Mouse (Mus musculus): ENCODE measurements at regions not wholly inside any gene's neighbourhood (a gene's known extent, or its start where the extent isn't known, plus 50 kb on each side); places are given as distances from the start of the nearest gene placed in this dataset.

DNA sequence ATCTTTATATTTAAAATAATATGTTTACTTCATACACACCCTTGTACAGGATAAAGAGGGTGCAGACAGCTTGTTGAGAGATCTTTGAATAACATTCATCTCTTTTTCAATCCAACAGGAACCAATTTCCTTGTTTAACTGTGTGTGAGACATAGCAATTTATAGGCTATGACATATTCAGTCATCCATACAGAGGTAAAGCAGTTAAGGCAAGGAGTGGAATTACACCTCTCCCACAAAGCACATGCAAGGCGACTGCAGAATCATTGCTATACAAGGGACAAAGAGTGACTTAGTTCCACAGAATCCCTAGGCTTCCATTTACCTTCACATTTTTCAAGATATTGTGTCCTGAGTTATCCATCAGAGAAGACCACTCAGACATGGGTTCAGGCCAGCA, 959.0 kb downstream of the Slc22a22 start:
- H3K4me3 ChIP-seq (replicated peaks in 1 of 3; ENCODE audit: low read depth in 2 of 3, low read length in 2 of 3, poor library complexity in 1 of 3): no peak overlapping the region
- no peaks in the 10 kb centered on the region for H3K9me3 ChIP-seq (replicated peaks; ENCODE audit: low read length)
- H3K27me3 ChIP-seq (replicated peaks): no peaks in the 10 kb centered on the region
- no peaks in the 10 kb centered on the region for H3K79me2 ChIP-seq (replicated peaks; ENCODE audit: control insufficient read depth, extremely low read depth, insufficient read depth, poor library complexity, severe bottlenecking)
- H3K4me2 ChIP-seq (ENCODE audit: insufficient read depth, low read depth, poor library complexity, severe bottlenecking): no peak overlapping the region
- no peak for TF ChIP-seq UBTF (IDR thresholded peaks at IDR 0.05; ENCODE audit: low read depth, low read length)
- TF ChIP-seq ETS1 (conservative IDR thresholded peaks at IDR 0.05; ENCODE audit: low read depth, low read length): no peak
- TF ChIP-seq EP300 (IDR thresholded peaks at IDR 0.05; ENCODE audit: low read length): no peak
- TF ChIP-seq CHD1 (IDR thresholded peaks at IDR 0.05; ENCODE audit: low read depth, low read length): no peak
- TF ChIP-seq POLR2A (IDR thresholded peaks at IDR 0.05; ENCODE audit: low read depth, low read length): no peak
- TF ChIP-seq USF1 (IDR thresholded peaks at IDR 0.05; ENCODE audit: low read depth, low read length): no peak
- no peak for TF ChIP-seq JUN (IDR thresholded peaks at IDR 0.05; ENCODE audit: insufficient read depth, low read depth, low read length)
- no peak for TF ChIP-seq SIN3A (IDR thresholded peaks at IDR 0.05; ENCODE audit: low read length)
- TF ChIP-seq POLR2AphosphoS2 (IDR thresholded peaks at IDR 0.05; ENCODE audit: low read depth, low read length): no peak
- no peak for TF ChIP-seq ZNF384 (IDR thresholded peaks at IDR 0.05; ENCODE audit: low read depth, low read length)
- H3K36me3 ChIP-seq (replicated peaks in 1 of 2; ENCODE audit: control insufficient read depth in 1 of 2, insufficient read depth in 1 of 2, low read length in 1 of 2): no peaks in the 10 kb centered on the region
- dilution Hi-C loops (cut with MboI; ENCODE audit: extremely low pct_ligation_motif_present, extremely low pct_unique_long_range_greater_than_20kb, low sequenced_read_pairs): no loop called here
- H3K9ac ChIP-seq (ENCODE audit: insufficient read depth, low read depth): no peak overlapping the region
- in situ Hi-C loops (cut with MboI; ENCODE audit: low pct_ligation_motif_present, low pct_unique_long_range_greater_than_20kb, low sequenced_read_pairs): no loop called here
- DNase-seq (ENCODE audit: extremely low read depth): no peak
- H3K4me1 ChIP-seq (ENCODE audit: control insufficient read depth in 1 of 2, insufficient read depth in 2 of 2): no peaks in the 10 kb centered on the region
- H3K27ac ChIP-seq (ENCODE audit: insufficient read depth, low read depth): no peak overlapping the region

DNA sequence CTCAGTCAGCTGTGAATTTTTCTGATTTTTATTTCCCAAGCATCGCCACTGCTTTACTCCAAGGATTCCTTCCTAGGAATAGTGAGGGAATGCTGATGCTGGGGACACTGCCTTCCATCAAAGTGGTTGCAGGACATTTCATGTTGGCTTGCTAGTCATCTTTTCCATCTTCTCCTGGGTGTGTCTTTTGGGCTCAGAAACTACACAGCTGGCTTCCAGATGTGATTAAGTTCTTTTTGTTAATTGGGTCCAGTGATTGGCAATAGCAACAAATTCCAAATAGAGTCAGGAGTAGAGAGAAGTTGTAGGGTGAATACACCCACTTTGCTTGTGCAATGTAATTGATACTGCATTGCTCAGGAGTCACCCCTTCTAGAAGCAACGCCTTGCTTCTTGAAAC, 961.3 kb downstream of the Slc22a22 start:
- H3K4me1 ChIP-seq (ENCODE audit: control insufficient read depth in 1 of 2, insufficient read depth in 2 of 2): no peaks in the 10 kb centered on the region
- H3K9me3 ChIP-seq (replicated peaks; ENCODE audit: low read length): no peaks in the 10 kb centered on the region
- H3K4me2 ChIP-seq (ENCODE audit: insufficient read depth, low read depth, poor library complexity, severe bottlenecking): no peak overlapping the region
- in situ Hi-C loops (cut with MboI; ENCODE audit: low pct_ligation_motif_present, low pct_unique_long_range_greater_than_20kb, low sequenced_read_pairs) (no loop called here), dilution Hi-C loops (cut with MboI; ENCODE audit: extremely low pct_ligation_motif_present, extremely low pct_unique_long_range_greater_than_20kb, low sequenced_read_pairs) (no loop called here)
- no peaks in the 10 kb centered on the region for H3K36me3 ChIP-seq (replicated peaks in 1 of 2; ENCODE audit: control insufficient read depth in 1 of 2, insufficient read depth in 1 of 2, low read length in 1 of 2)
- TF ChIP-seq GABPA (IDR thresholded peaks at IDR 0.05; ENCODE audit: insufficient replicate concordance, low read depth, low read length) (no peak), ZMIZ1 (IDR thresholded peaks at IDR 0.05; ENCODE audit: low read depth, low read length) (no peak), ELF1 (IDR thresholded peaks at IDR 0.05; ENCODE audit: low read depth, low read length) (no peak), ZKSCAN1 (IDR thresholded peaks at IDR 0.05; ENCODE audit: borderline replicate concordance, low read depth, low read length) (no peak), RAD21 (IDR thresholded peaks at IDR 0.05; ENCODE audit: low read depth, low read length) (no peak), MAZ (IDR thresholded peaks at IDR 0.05; ENCODE audit: low read depth, low read length) (no peak), IRF4 (IDR thresholded peaks at IDR 0.05; ENCODE audit: low read depth, low read length) (no peak), POLR2A (IDR thresholded peaks at IDR 0.05; ENCODE audit: low read depth, low read length) (no peak), SMC3 (IDR thresholded peaks at IDR 0.05; ENCODE audit: low read depth, low read length) (no peak), NELFE (IDR thresholded peaks at IDR 0.05; ENCODE audit: low read depth, low read length) (no peak), USF1 (IDR thresholded peaks at IDR 0.05; ENCODE audit: low read depth, low read length) (no peak), BHLHE40 (IDR thresholded peaks at IDR 0.05; ENCODE audit: low read depth, low read length) (no peak), ZNF384 (IDR thresholded peaks at IDR 0.05; ENCODE audit: low read depth, low read length) (no peak), MAX (IDR thresholded peaks at IDR 0.05; ENCODE audit: low read length) (no peak), MAFK (IDR thresholded peaks at IDR 0.05; ENCODE audit: insufficient replicate concordance, low read length) (no peak), PAX5 (IDR thresholded peaks at IDR 0.05; ENCODE audit: low read length) (no peak), ETS1 (conservative IDR thresholded peaks at IDR 0.05; ENCODE audit: low read depth, low read length) (no peak), POLR2AphosphoS2 (IDR thresholded peaks at IDR 0.05; ENCODE audit: low read depth, low read length) (no peak), MEF2A (IDR thresholded peaks at IDR 0.05; ENCODE audit: borderline replicate concordance, low read depth, low read length) (no peak), TCF12 (IDR thresholded peaks at IDR 0.05; ENCODE audit: low read depth, low read length) (no peak)
- H3K9ac ChIP-seq (ENCODE audit: insufficient read depth, low read depth): no peak overlapping the region
- no peaks in the 10 kb centered on the region for H3K79me2 ChIP-seq (replicated peaks; ENCODE audit: control insufficient read depth, extremely low read depth, insufficient read depth, poor library complexity, severe bottlenecking)
- no peak overlapping the region for H3K4me3 ChIP-seq (replicated peaks in 1 of 3; ENCODE audit: low read depth in 2 of 3, low read length in 2 of 3, poor library complexity in 1 of 3)
- DNase-seq (ENCODE audit: extremely low read depth): no peak
- no peaks in the 10 kb centered on the region for H3K27me3 ChIP-seq (replicated peaks)
- no peak overlapping the region for H3K27ac ChIP-seq (ENCODE audit: insufficient read depth, low read depth)

All from CH12.LX (cell line).